ENCODE assay signal across 8 mouse cellular contexts in the genomic region with DNA sequence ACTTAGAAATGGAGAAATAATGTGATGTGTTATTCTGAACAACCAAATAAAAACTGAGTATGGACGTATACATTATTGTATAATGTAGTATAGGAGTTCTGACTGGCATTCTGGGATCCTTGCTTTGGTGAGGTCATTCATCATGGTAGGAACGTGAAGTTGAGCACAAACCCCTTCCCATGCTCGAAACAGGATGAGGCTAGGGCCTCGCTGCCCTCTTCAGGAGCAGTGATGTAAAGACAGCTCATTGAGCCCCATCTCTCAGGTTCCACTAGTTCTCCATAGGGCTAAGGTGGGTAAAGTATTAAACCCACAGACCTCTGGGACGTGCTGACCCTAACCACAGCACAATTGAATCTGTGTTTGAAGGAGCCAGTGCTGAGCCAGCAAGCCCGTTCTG.
DNase-seq lines count a peak whose midpoint lies in the region; ATAC-seq lines count a peak whose summit lies in the region.

No protein-coding gene starts in this region.

- peak; percentile 89 for DNase-seq in heart, adult 11 months
- DNase-seq in 3T3-L1 (ENCODE audit: low read depth, low spot score) = peak; percentile 46
- DNase-seq in ZHBTc4 (ENCODE audit: low read depth, low spot score) = peak; percentile 44
- DNase-seq in induced T-regulatory cell, adult 2 months (ENCODE audit: low read depth) = peak; percentile 36
- DNase-seq in MN1 (ENCODE audit: low spot score) = no peak

- WGBS in heart, embryonic 12.5 days = 43% methylated on average over 6 of the region's 6 CpGs
- WGBS in neural tube, embryonic 13.5 days = 48% methylated on average over 6 of the region's 6 CpGs

- H3K9me3 ChIP-seq in heart, embryonic 12.5 days (replicated peaks) = no peaks in the 10 kb centered on the region
- no peaks in the 10 kb centered on the region for H3K9me3 ChIP-seq in neural tube, embryonic 13.5 days

- no peaks in the 10 kb centered on the region for H3K27me3 ChIP-seq in heart, embryonic 12.5 days (replicated peaks)
- H3K27me3 ChIP-seq in neural tube, embryonic 13.5 days = no peaks in the 10 kb centered on the region

- H3K9ac ChIP-seq in heart, embryonic 12.5 days = no peak overlapping the region
- no peak overlapping the region for H3K9ac ChIP-seq in neural tube, embryonic 13.5 days

- no peaks in the 10 kb centered on the region for H3K36me3 ChIP-seq in heart, embryonic 12.5 days
- H3K36me3 ChIP-seq in neural tube, embryonic 13.5 days = no peaks in the 10 kb centered on the region

- no peak overlapping the region for H3K4me3 ChIP-seq in heart, embryonic 12.5 days
- no peak overlapping the region for H3K4me3 ChIP-seq in neural tube, embryonic 13.5 days

- no peak overlapping the region for H3K4me2 ChIP-seq in heart, embryonic 12.5 days
- H3K4me2 ChIP-seq in neural tube, embryonic 13.5 days = no peak overlapping the region

- no peak for ATAC-seq in heart, embryonic 12.5 days (ENCODE audit: insufficient number of reproducible peaks, low FRiP score)
- peak; percentile 40; the same call in 1 of the 2 replicates for ATAC-seq in neural tube, embryonic 13.5 days (ENCODE audit: low read depth)
- ATAC-seq in erythroid progenitor cell, adult 5-6 weeks (replicated peaks; ENCODE audit: low FRiP score, poor library complexity, severe bottlenecking) = no peak

- H3K4me1 ChIP-seq in heart, embryonic 12.5 days (replicated peaks) = no peaks in the 10 kb centered on the region
- no peaks in the 10 kb centered on the region; the same call in 1 of the 2 replicates for H3K4me1 ChIP-seq in neural tube, embryonic 13.5 days (replicated peaks)

- H3K27ac ChIP-seq in heart, embryonic 12.5 days (ENCODE audit: poor library complexity, severe bottlenecking) = no peak overlapping the region
- no peak overlapping the region for H3K27ac ChIP-seq in neural tube, embryonic 13.5 days (replicated peaks)
